Mouse (Mus musculus) liver, embryonic 14.5 days (tissue): Measurements from ENCODE around the gene Baiap2.

ENCODE experiments used
- CTCF ChIP-seq: IDR thresholded peaks from 2 replicates; pipeline ENCODE4 v1.5.1; 2016; ENCODE audit warnings: antibody characterized with exemption, low read depth, control low read depth
- EP300 ChIP-seq: IDR thresholded peaks from 2 replicates; pipeline ENCODE4 v1.6.1; 2016; ENCODE audit warnings: antibody characterized with exemption, low read depth

DNA sequence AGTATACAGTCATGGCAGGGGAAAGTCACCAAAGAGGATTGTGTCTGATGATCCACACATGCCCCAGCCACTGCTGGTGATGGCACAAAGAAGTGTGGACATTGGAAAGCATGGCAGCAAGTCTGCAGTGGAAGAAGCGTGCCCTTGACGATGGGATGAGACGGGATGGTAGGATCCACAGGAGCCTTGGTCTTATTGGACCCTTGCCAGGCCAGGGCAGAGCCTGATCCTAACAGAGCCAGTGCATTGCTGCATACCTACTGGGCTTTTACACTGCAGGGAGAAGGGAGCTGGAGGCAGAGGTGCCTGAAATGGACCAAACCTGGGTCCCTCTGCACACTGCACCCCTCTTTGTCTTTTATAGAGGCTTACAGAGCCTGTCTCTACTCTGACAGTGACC, 8.0 kb downstream of the Baiap2 start:
- no peak for TF ChIP-seq CTCF
- no peak for TF ChIP-seq EP300
